Mouse (Mus musculus): Measurements from ENCODE around the gene 1700013H16Rik. TPM values are rescaled to one million over a fixed set of nuclear protein-coding genes. Genes with fewer than 3 reads are reported as not detected.
"Not testable (repeated sequence)": the region's sequence is repeated elsewhere in the genome, so short reads cannot be mapped to it uniquely, and the experiment has no call there.

1700013H16Rik gene
- not detected in 2 replicates for polyA plus RNA-seq (2015; fragmentation: Nextera tagmentation; extraction: Ambion mirVana)

DNA sequence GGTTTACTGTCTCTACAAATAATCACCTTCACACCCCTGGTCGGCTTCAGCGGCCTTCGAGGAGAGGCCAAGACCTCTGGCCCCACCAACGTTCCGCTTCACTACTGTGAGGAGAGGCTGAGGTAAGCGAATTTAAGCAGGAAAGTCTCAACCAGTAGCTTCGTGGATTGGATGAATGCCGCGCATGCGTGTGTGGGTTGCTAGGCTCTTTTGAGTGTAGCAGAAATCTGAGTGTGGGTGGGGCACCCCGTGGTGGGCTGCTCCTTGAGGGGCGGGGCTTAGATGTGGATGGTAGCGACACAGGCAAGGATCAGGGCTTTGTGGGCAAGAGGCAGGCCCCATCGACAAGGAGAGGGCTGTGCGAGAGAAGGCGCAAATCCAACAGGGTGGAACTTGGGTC lies at the start of gene 1700013H16Rik:
Gene 1700013H16Rik, minus strand, starts transcription at position 96 of the 400 bp plus-strand sequence.
- H3K4me1 ChIP-seq: no peaks in the 10 kb centered on the region
- WGBS: 94% methylated on average over 16 of the region's 16 CpGs
- H3K9ac ChIP-seq: no peak within 1 kb of the TSS
- no peak within 1 kb of the TSS for H3K4me2 ChIP-seq
- no peak within 1 kb of the TSS for H3K27ac ChIP-seq
- H3K9me3 ChIP-seq: no peaks in the 10 kb centered on the region
- no peaks in the 10 kb centered on the region for H3K27me3 ChIP-seq
- no peak within 1 kb of the TSS for H3K4me3 ChIP-seq
- H3K36me3 ChIP-seq: no peaks in the 10 kb centered on the region
- no peak for ATAC-seq (ENCODE audit: insufficient number of reproducible peaks, insufficient read depth, low FRiP score, low TSS enrichment, low read depth)

DNA sequence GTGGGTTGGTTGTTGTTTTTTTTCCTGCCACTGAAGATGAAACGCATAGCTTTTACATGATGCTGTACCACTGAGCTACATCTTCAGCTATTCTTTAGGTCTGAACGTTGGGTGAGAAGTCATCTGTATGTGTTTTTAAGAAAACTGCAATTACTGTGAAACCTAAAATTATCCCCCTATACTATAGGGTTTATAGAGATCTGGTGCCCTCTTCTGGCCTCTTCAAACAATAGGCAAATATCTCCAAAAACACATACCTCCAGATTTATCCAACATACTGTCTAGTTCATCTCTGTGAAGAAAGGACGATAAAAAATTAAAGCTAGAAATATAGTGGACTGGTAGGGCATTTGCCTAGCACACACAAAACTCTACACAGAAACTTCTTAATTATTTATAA lies 41.4 kb upstream of the 1700013H16Rik start:
- 29% methylated on average over 3 of the region's 3 CpGs for WGBS
- Histone ChIP-seq H3K4me2 (no peak overlapping the region), H3K4me3 (no peak overlapping the region), H3K27me3 (no peaks in the 10 kb centered on the region), H3K36me3 (no peaks in the 10 kb centered on the region), H3K9ac (no peak overlapping the region), H3K4me1 (no peaks in the 10 kb centered on the region), H3K9me3 (no peaks in the 10 kb centered on the region), H3K27ac (no peak overlapping the region)
- no peak for ATAC-seq (ENCODE audit: insufficient number of reproducible peaks, insufficient read depth, low FRiP score, low TSS enrichment, low read depth)

DNA sequence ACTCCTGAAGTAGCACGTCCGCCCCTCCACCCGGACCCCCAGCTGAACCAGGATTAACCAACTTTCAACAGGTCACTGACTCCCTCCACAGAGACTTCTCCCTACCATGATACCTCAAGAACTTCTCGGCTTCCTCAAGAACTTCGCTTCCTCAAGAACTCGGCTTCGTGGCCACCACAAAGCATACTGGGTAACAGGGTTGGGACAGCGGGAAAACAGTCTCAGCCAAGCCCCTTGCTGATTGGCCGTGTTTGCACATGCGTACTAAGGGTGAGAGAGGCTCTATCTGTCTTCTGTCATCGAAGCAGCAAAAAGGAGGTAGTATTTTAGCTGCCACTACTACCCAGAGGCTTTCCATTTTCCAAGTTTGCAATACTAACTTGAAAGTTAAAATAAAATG lies 39.9 kb upstream of the 1700013H16Rik start, which contains the start of gene Xlr:
Gene Xlr, minus strand, starts transcription at position 188 of the 400 bp plus-strand sequence.
- 86% methylated on average over 11 of the region's 11 CpGs for WGBS
- not testable (repeated sequence) for H3K27me3 ChIP-seq; ATAC-seq (ENCODE audit: insufficient number of reproducible peaks, insufficient read depth, low FRiP score, low TSS enrichment, low read depth); H3K9me3 ChIP-seq; H3K4me1 ChIP-seq; H3K9ac ChIP-seq; H3K4me3 ChIP-seq; H3K27ac ChIP-seq; H3K4me2 ChIP-seq; H3K36me3 ChIP-seq

DNA sequence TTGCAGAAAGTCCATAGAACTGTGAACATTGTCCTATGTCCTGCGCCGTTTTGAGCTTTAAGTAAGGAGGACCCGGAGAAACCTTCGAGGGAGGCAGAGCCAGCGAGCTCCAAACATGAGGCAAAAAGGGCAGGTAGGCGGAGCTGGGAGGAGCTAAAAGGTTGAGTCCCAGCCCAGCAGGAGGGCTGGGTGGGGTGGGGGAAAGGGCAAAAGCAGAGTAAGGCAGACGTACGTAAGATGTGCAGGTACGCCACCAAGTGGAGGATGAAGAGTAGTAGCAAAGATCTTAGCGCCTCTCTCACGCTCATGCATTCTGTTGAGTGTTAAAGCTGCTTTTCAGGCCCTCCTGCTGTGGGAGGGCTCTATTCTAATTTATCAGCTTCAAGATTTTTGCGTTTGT lies 18.6 kb upstream of the 1700013H16Rik start, which contains the start of gene Zfp36l3:
Gene Zfp36l3, minus strand, starts transcription at position 119 of the 400 bp plus-strand sequence.
- 91% methylated on average over 12 of the region's 12 CpGs for WGBS
- no peak for ATAC-seq (ENCODE audit: insufficient number of reproducible peaks, insufficient read depth, low FRiP score, low TSS enrichment, low read depth)
- H3K27me3 ChIP-seq: no peaks in the 10 kb centered on the region
- no peaks in the 10 kb centered on the region for H3K4me1 ChIP-seq
- H3K27ac ChIP-seq: no peak within 1 kb of the TSS
- no peak within 1 kb of the TSS for H3K4me2 ChIP-seq
- no peaks in the 10 kb centered on the region for H3K9me3 ChIP-seq
- no peaks in the 10 kb centered on the region for H3K36me3 ChIP-seq
- no peak within 1 kb of the TSS for H3K4me3 ChIP-seq
- H3K9ac ChIP-seq: no peak within 1 kb of the TSS

DNA sequence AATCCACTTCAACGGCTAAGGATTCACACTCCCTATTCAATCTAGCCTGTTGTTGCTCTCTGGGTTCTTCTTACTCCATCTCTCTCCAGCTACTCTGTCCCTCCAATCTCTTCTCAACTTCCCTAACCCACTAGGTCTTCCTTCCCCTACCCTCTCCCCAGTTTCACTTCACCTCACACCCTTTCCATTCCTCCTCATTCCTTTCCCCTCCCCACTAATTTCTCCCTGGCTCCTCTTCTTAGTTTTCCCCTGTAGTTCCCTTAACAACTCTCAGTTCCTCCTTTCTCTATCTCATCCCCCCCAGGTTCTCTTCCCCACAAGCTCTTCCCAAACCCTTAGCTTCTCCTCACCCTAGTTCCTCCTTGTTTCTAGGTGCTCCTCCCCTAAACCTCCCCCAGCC lies 4.8 kb downstream of the 1700013H16Rik start:
- H3K4me1 ChIP-seq: no peaks in the 10 kb centered on the region
- WGBS: 86% methylated on average over 1 of the region's 1 CpGs
- H3K27me3 ChIP-seq: no peaks in the 10 kb centered on the region
- no peaks in the 10 kb centered on the region for H3K9me3 ChIP-seq
- H3K9ac ChIP-seq: no peak overlapping the region
- ATAC-seq (ENCODE audit: insufficient number of reproducible peaks, insufficient read depth, low FRiP score, low TSS enrichment, low read depth): no peak
- H3K27ac ChIP-seq: no peak overlapping the region
- no peak overlapping the region for H3K4me2 ChIP-seq
- H3K4me3 ChIP-seq: no peak overlapping the region
- no peaks in the 10 kb centered on the region for H3K36me3 ChIP-seq

DNA sequence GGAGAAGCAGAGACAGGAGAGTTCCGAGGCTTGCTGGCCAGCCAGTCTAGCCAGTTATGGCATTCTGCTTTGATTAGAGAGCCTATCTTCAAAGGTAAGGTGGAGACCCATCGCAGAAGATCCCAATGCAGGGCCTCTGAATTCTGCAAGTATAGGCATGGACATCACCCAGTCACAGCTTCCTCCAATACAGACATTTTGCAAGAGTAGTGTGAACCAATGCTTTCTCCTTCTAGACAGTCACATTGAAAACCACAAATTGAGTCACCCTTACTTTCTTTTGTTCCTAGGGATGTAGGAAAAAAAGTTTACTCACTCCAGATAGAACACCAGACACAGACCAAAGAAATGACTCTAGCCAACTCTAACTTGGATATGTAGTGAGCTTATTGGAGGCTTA lies 28.7 kb downstream of the 1700013H16Rik start:
- Histone ChIP-seq H3K9ac (no peak overlapping the region), H3K9me3 (no peaks in the 10 kb centered on the region), H3K36me3 (no peaks in the 10 kb centered on the region), H3K27me3 (no peaks in the 10 kb centered on the region), H3K4me3 (no peak overlapping the region), H3K4me2 (no peak overlapping the region), H3K27ac (no peak overlapping the region), H3K4me1 (no peaks in the 10 kb centered on the region)
- 72% methylated on average over 2 of the region's 2 CpGs for WGBS
- ATAC-seq (ENCODE audit: insufficient number of reproducible peaks, insufficient read depth, low FRiP score, low TSS enrichment, low read depth): no peak

DNA sequence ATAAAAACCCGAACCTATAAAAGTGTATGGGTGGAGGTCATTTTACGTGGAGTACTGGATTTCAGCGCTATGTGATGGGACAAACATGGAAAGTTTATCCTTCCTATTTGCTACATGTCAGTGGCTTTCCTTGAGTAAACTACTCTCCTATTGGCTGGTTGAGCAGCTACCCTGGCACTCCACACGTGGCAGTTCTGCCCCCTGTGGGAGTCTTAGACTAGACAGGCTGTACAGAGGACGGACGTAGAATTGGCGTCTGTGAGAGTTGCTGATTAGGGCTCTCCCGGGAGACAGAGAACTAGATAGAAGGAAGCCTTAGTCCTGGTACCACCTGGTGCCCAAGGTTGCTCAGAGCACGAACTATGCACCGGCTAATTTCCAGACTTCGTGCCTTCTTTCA lies 33.0 kb downstream of the 1700013H16Rik start, which contains the start of gene 4930502E18Rik:
Gene 4930502E18Rik, plus strand, starts transcription at position 231 of the 400 bp plus-strand sequence.
- Histone ChIP-seq H3K4me1 (no peaks in the 10 kb centered on the region), H3K36me3 (no peaks in the 10 kb centered on the region), H3K4me3 (no peak within 1 kb of the TSS), H3K4me2 (no peak within 1 kb of the TSS), H3K9ac (no peak within 1 kb of the TSS), H3K27ac (no peak within 1 kb of the TSS), H3K27me3 (no peaks in the 10 kb centered on the region), H3K9me3 (no peaks in the 10 kb centered on the region)
- ATAC-seq (ENCODE audit: insufficient number of reproducible peaks, insufficient read depth, low FRiP score, low TSS enrichment, low read depth): no peak
- 87% methylated on average over 11 of the region's 11 CpGs for WGBS

DNA sequence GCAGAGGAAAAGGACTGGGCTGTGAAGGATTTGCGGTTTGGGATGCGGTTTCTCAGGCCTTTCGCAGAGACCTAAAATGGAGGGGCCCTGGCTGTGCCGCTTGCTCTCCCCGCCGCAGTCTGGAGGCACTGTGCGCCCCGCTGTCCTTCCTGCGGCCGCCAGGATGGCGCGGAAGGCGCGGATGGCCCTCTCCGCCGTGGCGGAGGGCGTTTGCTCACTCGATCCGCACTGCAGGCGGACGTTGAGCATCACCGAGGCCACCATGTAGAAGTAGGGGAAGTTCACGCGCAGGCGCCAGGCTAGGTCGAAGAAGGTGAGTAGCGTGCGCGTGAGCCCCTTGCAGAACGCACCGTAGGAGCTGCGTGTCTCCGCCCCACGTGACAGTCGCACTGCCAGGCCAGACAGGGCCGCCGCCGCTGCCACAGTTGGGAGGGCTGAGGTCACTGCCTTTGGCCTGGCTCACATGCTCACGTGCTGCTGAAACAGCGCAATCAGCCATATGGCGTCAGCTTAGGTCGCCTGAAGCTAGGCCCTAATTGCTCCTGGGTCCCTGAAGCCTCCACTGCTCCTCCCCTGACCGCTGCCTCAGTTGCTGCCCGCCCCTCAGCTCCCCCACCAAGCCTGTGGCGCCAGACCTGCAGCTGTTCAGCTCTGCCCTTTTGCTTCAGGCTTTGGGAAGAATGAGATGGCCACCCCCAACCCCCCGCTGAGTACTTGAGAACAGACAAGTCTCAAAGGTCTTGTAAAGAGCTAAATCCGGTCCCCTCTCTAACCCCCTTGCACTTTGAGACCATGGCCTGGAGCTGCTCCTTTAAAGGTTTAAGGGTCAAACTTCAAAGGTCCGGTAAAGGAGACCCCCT lies 41.1 kb downstream of the 1700013H16Rik start:
- ATAC-seq (ENCODE audit: insufficient number of reproducible peaks, insufficient read depth, low FRiP score, low TSS enrichment, low read depth): peak; percentile 61; the same call in 1 of the 2 replicates
- Histone ChIP-seq H3K4me2 (peak overlapping the region; percentile 59), H3K36me3 (no peaks in the 10 kb centered on the region), H3K27ac (no peak overlapping the region), H3K9ac (peak overlapping the region; percentile 71), H3K27me3 (no peaks in the 10 kb centered on the region), H3K4me1 (no peaks in the 10 kb centered on the region), H3K9me3 (no peaks in the 10 kb centered on the region), H3K4me3 (peak overlapping the region; percentile 36)
- WGBS: 30% methylated on average over 49 of the region's 49 CpGs

DNA sequence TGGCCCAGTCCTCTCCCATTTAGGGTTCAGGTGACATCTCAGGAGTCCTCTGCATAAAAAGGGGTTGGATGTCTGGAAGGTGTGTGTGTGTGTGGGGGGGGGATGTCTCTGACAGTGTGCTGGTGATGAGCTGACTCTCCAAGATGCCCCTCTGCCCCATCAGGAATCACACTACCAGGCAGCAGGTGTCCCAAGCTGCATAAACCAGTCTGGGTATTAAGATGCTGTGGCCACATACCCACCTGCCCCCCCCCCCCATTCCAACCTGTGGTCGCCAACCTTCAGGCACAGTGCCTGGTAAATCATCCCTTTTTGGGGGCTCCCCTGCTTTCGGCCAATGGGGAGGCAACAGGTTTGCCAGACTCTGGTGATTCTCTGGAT lies 41.7 kb downstream of the 1700013H16Rik start:
- peak overlapping the region; percentile 71; the same call in 1 of the 2 replicates for H3K9ac ChIP-seq
- peak overlapping the region; percentile 36 for H3K4me3 ChIP-seq
- peak overlapping the region; percentile 59 for H3K4me2 ChIP-seq
- no peak overlapping the region for H3K27ac ChIP-seq
- H3K4me1 ChIP-seq: no peaks in the 10 kb centered on the region
- no peaks in the 10 kb centered on the region for H3K9me3 ChIP-seq
- no peaks in the 10 kb centered on the region for H3K27me3 ChIP-seq
- ATAC-seq (ENCODE audit: insufficient number of reproducible peaks, insufficient read depth, low FRiP score, low TSS enrichment, low read depth): no peak
- no peaks in the 10 kb centered on the region for H3K36me3 ChIP-seq
- 50% methylated on average over 2 of the region's 2 CpGs for WGBS

DNA sequence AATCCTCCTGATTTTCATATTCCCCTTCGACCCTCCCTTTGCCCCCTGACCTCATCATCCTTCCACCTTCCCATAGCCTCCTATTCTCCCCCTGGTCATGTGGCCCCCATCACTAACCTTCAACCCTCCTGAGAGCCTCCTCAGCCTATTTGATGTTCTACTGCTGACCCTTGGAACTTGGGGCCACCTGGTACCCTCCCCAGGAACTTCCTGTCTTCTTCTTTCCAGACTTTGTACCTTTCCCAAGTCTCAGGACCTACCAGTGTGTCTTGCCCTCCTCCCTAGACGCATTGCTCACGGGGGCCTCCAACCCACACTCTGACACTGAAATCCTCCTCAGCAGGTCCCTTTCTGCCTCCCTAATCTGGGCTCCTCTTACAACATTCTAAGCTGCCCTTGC lies 55.0 kb downstream of the 1700013H16Rik start:
- no peaks in the 10 kb centered on the region for H3K36me3 ChIP-seq
- H3K27ac ChIP-seq: no peak overlapping the region
- H3K4me1 ChIP-seq: no peaks in the 10 kb centered on the region
- H3K27me3 ChIP-seq: no peaks in the 10 kb centered on the region
- H3K4me2 ChIP-seq: no peak overlapping the region
- 72% methylated on average over 3 of the region's 3 CpGs for WGBS
- no peak overlapping the region for H3K4me3 ChIP-seq
- H3K9ac ChIP-seq: no peak overlapping the region
- H3K9me3 ChIP-seq: no peaks in the 10 kb centered on the region
- no peak for ATAC-seq (ENCODE audit: insufficient number of reproducible peaks, insufficient read depth, low FRiP score, low TSS enrichment, low read depth)

DNA sequence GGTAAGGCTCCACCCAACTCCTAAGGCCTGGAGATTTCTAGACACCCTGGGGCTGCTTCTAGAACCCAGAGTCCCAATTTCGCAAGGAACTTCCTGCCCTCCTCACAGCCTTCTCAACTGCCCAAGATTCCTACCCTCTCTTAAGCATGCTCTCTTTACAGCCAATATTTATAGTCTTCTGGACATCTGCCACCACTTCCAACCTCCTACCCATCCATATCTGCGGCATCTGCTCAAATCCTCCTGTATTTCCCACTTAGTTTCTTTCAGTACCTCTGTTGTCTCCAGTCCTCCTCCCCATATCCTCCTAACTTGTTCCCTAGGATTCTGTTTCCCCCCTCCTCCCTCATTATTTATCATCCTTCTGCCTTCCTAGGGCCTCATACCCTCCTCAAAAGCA lies 58.4 kb downstream of the 1700013H16Rik start:
- H3K27me3 ChIP-seq: no peaks in the 10 kb centered on the region
- H3K4me3 ChIP-seq: no peak overlapping the region
- H3K9ac ChIP-seq: no peak overlapping the region
- no peaks in the 10 kb centered on the region for H3K9me3 ChIP-seq
- H3K4me2 ChIP-seq: no peak overlapping the region
- no peaks in the 10 kb centered on the region for H3K4me1 ChIP-seq
- no peak for ATAC-seq (ENCODE audit: insufficient number of reproducible peaks, insufficient read depth, low FRiP score, low TSS enrichment, low read depth)
- H3K27ac ChIP-seq: no peak overlapping the region
- H3K36me3 ChIP-seq: no peaks in the 10 kb centered on the region
- WGBS: 85% methylated on average over 2 of the region's 2 CpGs

All from embryonic facial prominence, embryonic 13.5 days (tissue).